Mouse (Mus musculus) liver, embryonic 16.5 days (tissue): ENCODE results near the gene Gm45234. TPM values are rescaled to one million over a fixed set of nuclear protein-coding genes. Genes with fewer than 3 reads are reported as not detected.

ENCODE experiments used
- ATAC-seq: fragments of 200-750 bp; cut with Nextera tagmentation; 2 replicates; pipeline ENCODE4 v1.8.0; 2017; ENCODE audit warnings: low read depth, mild to moderate bottlenecking, moderate number of reproducible peaks, moderate library complexity
- H3K27ac ChIP-seq: fragments of 300-500 bp; sonication (generic); 2 replicates; pipeline ENCODE4 v1.5.1; 2014; ENCODE audit warnings: mild to moderate bottlenecking, low read length
- H3K27me3 ChIP-seq: fragments of 300-500 bp; sonication (generic); 2 replicates; pipeline ENCODE4 v1.6.1; 2014; ENCODE audit warnings: low read depth, low read length, mixed read lengths; ENCODE audit not compliant: control insufficient read depth, insufficient read depth
- H3K36me3 ChIP-seq: fragments of 300-500 bp; sonication (generic); 2 replicates; pipeline ENCODE4 v1.6.1; 2014; ENCODE audit warnings: mild to moderate bottlenecking; ENCODE audit not compliant: control insufficient read depth, insufficient read depth
- H3K4me1 ChIP-seq: fragments of 300-500 bp; sonication (generic); 2 replicates; pipeline ENCODE4 v1.6.1; 2014; ENCODE audit warnings: low read depth, low read length, mixed read lengths; ENCODE audit not compliant: control insufficient read depth
- H3K4me2 ChIP-seq: fragments of 300-500 bp; sonication (generic); 2 replicates; pipeline ENCODE4 v1.6.1; 2014; ENCODE audit warnings: low read depth, low read length, mixed read lengths
- H3K4me3 ChIP-seq: fragments of 300-500 bp; sonication (generic); 2 replicates; pipeline ENCODE4 v1.5.1; 2014; ENCODE audit warnings: low read depth, mild to moderate bottlenecking, low read length
- H3K9ac ChIP-seq: fragments of 300-500 bp; sonication (generic); 2 replicates; pipeline ENCODE4 v1.6.1; 2014; ENCODE audit warnings: low read depth, low read length
- H3K9me3 ChIP-seq: fragments of 300-500 bp; sonication (generic); replicated peaks from 2 replicates; pipeline ENCODE4 v1.6.1; 2016; ENCODE audit warnings: low read length; ENCODE audit not compliant: control insufficient read depth
- whole genome bisulfite sequencing: fragments of 180-500 bp; shearing (Covaris S2); extraction: QIAGEN DNeasy Blood & Tissue Kit; methylation state at CpG from one replicate; pipeline ENCODE4 v1.1.7; 2014; ENCODE audit not compliant: insufficient replicate concordance; 5-methylcytosine and 5-hydroxymethylcytosine counted together
- polyA plus RNA-seq: library from polyadenylated mRNA; unstranded; fragments of >200 nt; fragmentation: Nextera tagmentation; extraction: Ambion mirVana; gene quantifications from 2 replicates; pipeline ENCODE4 v1.2.1, GENCODE M21; 2015

Gene Gm45234
- polyA plus RNA-seq, 1 experiment from 2014 or later: not detected

GRCm38 (mm10) chr6:124757351-124757880, 1.6 kb upstream of the Gm45234 start:
- Histone ChIP-seq H3K27me3 (peaks cover 48% of the 10 kb centered on the region), H3K36me3 (no peaks in the 10 kb centered on the region), H3K9ac (no peak overlapping the region), H3K4me2 (peak overlapping the region; percentile 70), H3K9me3 (no peaks in the 10 kb centered on the region), H3K4me3 (peak overlapping the region; percentile 65), H3K27ac (no peak overlapping the region), H3K4me1 (peaks cover 6% of the 10 kb centered on the region)
- WGBS: 30% methylated on average over 5 of the region's 5 CpGs
- no peak for ATAC-seq

GRCm38 (mm10) chr6:124756652-124757350, 980 bp upstream of the Gm45234 start:
- Histone ChIP-seq H3K4me1 (peaks cover 6% of the 10 kb centered on the region), H3K4me2 (peak overlapping the region; percentile 70), H3K9ac (peak overlapping the region; percentile 65), H3K4me3 (peak overlapping the region; percentile 65), H3K27me3 (peaks cover 48% of the 10 kb centered on the region), H3K27ac (peak overlapping the region; percentile 67), H3K36me3 (no peaks in the 10 kb centered on the region), H3K9me3 (no peaks in the 10 kb centered on the region)
- 2% methylated on average over 52 of the region's 54 CpGs for WGBS
- peak; percentile 54 for ATAC-seq

- H3K4me2 ChIP-seq: peak overlapping the region; percentile 70
- no peak overlapping the region for H3K27ac ChIP-seq
- peak overlapping the region; percentile 65 for H3K4me3 ChIP-seq
- 21% methylated on average over 3 of the region's 3 CpGs for WGBS
- H3K36me3 ChIP-seq: no peaks in the 10 kb centered on the region
- H3K9me3 ChIP-seq: no peaks in the 10 kb centered on the region
- peaks cover 6% of the 10 kb centered on the region for H3K4me1 ChIP-seq
- peak overlapping the region; percentile 65; the same call in 1 of the 2 replicates for H3K9ac ChIP-seq
- ATAC-seq: no peak
- peaks cover 48% of the 10 kb centered on the region for H3K27me3 ChIP-seq
These were observed 515 bp downstream of the Gm45234 start for GRCm38 (mm10) chr6:124755306-124755705.

- WGBS: 62% methylated on average over 2 of the region's 2 CpGs
- Histone ChIP-seq H3K4me1 (peaks cover 6% of the 10 kb centered on the region), H3K4me2 (no peak overlapping the region), H3K9me3 (no peaks in the 10 kb centered on the region), H3K27ac (no peak overlapping the region), H3K36me3 (no peaks in the 10 kb centered on the region), H3K27me3 (peaks cover 48% of the 10 kb centered on the region), H3K9ac (no peak overlapping the region), H3K4me3 (no peak overlapping the region)
- no peak for ATAC-seq
These were observed 2.0 kb downstream of the Gm45234 start for GRCm38 (mm10) chr6:124753861-124754260.

GRCm38 (mm10) chr6:124750405-124750804, 5.4 kb downstream of the Gm45234 start:
- WGBS: 66% methylated on average over 8 of the region's 8 CpGs

GRCm38 (mm10) chr6:124746654-124747632, 8.9 kb downstream of the Gm45234 start:
- 84% methylated on average over 7 of the region's 7 CpGs for WGBS
- H3K4me3 ChIP-seq: no peak overlapping the region; the same call in 1 of the 2 replicates

More at GRCm38 (mm10) chr6:124750405-124750804, 5.4 kb downstream of the Gm45234 start:
- H3K4me1 ChIP-seq: peaks cover 10% of the 10 kb centered on the region
- no peak overlapping the region for H3K4me3 ChIP-seq
- peaks cover 15% of the 10 kb centered on the region for H3K27me3 ChIP-seq
- ATAC-seq: no peak
- H3K9me3 ChIP-seq: no peaks in the 10 kb centered on the region
- H3K9ac ChIP-seq: no peak overlapping the region
- H3K36me3 ChIP-seq: no peaks in the 10 kb centered on the region
- no peak overlapping the region for H3K4me2 ChIP-seq
- H3K27ac ChIP-seq: no peak overlapping the region

GRCm38 (mm10) chr6:124746296-124746605, 9.6 kb downstream of the Gm45234 start:
- 24% methylated on average over 8 of the region's 8 CpGs for WGBS
- peak overlapping the region; percentile 96 for H3K9ac ChIP-seq
- peaks cover 21% of the 10 kb centered on the region for H3K4me1 ChIP-seq
- H3K9me3 ChIP-seq: no peaks in the 10 kb centered on the region
- H3K27me3 ChIP-seq: no peaks in the 10 kb centered on the region
- ATAC-seq: no peak
- H3K4me2 ChIP-seq: peak overlapping the region; percentile 100
- no peaks in the 10 kb centered on the region for H3K36me3 ChIP-seq
- peak overlapping the region; percentile 74 for H3K4me3 ChIP-seq
- peak overlapping the region; percentile 85 for H3K27ac ChIP-seq

More at GRCm38 (mm10) chr6:124746654-124747632, 8.9 kb downstream of the Gm45234 start:
- Histone ChIP-seq H3K4me1 (peaks cover 16% of the 10 kb centered on the region), H3K36me3 (no peaks in the 10 kb centered on the region), H3K4me2 (peak overlapping the region; percentile 100; the same call in 1 of the 2 replicates), H3K27ac (no peak overlapping the region), H3K9ac (no peak overlapping the region; the same call in 1 of the 2 replicates), H3K27me3 (no peaks in the 10 kb centered on the region), H3K9me3 (no peaks in the 10 kb centered on the region)
- no peak for ATAC-seq

- Histone ChIP-seq H3K27ac (peak overlapping the region; percentile 85), H3K9ac (peak overlapping the region; percentile 96), H3K9me3 (no peaks in the 10 kb centered on the region), H3K36me3 (no peaks in the 10 kb centered on the region), H3K4me2 (peak overlapping the region; percentile 100), H3K4me3 (peak overlapping the region; percentile 74), H3K4me1 (peaks cover 21% of the 10 kb centered on the region), H3K27me3 (no peaks in the 10 kb centered on the region)
- peak; percentile 83 for ATAC-seq
- under 1% methylated on average over 84 of the region's 85 CpGs for WGBS
These were observed 10.1 kb downstream of the Gm45234 start for GRCm38 (mm10) chr6:124745490-124746295.
